17 mouse cellular contexts compared by ENCODE assay signal in genomic region chr5:64922891-64923381, GRCm38 (mm10). TPM values are rescaled to one million over a fixed set of nuclear protein-coding genes. Genes with fewer than 3 reads are reported as not detected.
DNase-seq lines count a peak whose midpoint lies in the region; ATAC-seq and TF ChIP-seq lines count a peak whose summit lies in the region.
"Had no signal": no experiment of that assay in that cellular context is flagged by ENCODE, and none has a peak within 500 bp of the region (broad histone marks: within the 10 kb centered on the region; RNA-seq: fewer than 3 reads in every experiment).

No protein-coding gene starts in this region.

- no peaks in the 10 kb centered on the region for H3K4me1 ChIP-seq in heart, embryonic 10.5 days
- peaks cover 2% of the 10 kb centered on the region for H3K4me1 ChIP-seq in bone marrow, adult 2 months (ENCODE audit: control insufficient read depth, insufficient read depth, low read length)
- H3K4me1 ChIP-seq in hindbrain, embryonic 16.5 days (ENCODE audit: control insufficient read depth, insufficient read depth, low read depth, low read length): no peaks in the 10 kb centered on the region
- H3K4me1 ChIP-seq in forebrain, embryonic 14.5 days (ENCODE audit: control insufficient read depth, insufficient read depth, low read length): no peaks in the 10 kb centered on the region
- H3K4me1 ChIP-seq: kidney, embryonic 15.5 days; stomach, embryonic 15.5 days had no signal

- peak; percentile 10 to 17 for DNase-seq in heart, adult 9 months (ENCODE audit: low spot score in 2 of 2)
- DNase-seq in heart, embryonic 10.5 days (ENCODE audit: low spot score): no peak
- DNase-seq in 416B (ENCODE audit: low read depth): peak; percentile 47
- DNase-seq in cerebellum, adult 9-11 months: no peak
- no peak for DNase-seq in forebrain, embryonic 14.5 days (ENCODE audit: low spot score)
- DNase-seq: adrenal gland, postnatal 36 days; cerebellum, adult 2 months; heart, postnatal 10 days; lung, adult 18-20 months; right cerebral cortex, postnatal 25 days had no signal

- H3K36me3 ChIP-seq in heart, embryonic 10.5 days: no peaks in the 10 kb centered on the region
- peaks cover 21% of the 10 kb centered on the region for H3K36me3 ChIP-seq in macrophage (ENCODE audit: inconsistent target)
- no peaks in the 10 kb centered on the region for H3K36me3 ChIP-seq in hindbrain, embryonic 16.5 days (ENCODE audit: control insufficient read depth, insufficient read depth, low read length)
- H3K36me3 ChIP-seq in forebrain, embryonic 14.5 days (ENCODE audit: control insufficient read depth, insufficient read depth, low read length): no peaks in the 10 kb centered on the region
- H3K36me3 ChIP-seq: kidney, embryonic 15.5 days; stomach, embryonic 15.5 days had no signal

- H3K4me2 ChIP-seq in hindbrain, embryonic 16.5 days (ENCODE audit: low read length): no peak overlapping the region
- no peak overlapping the region for H3K4me2 ChIP-seq in forebrain, embryonic 14.5 days (ENCODE audit: low read length)
- H3K4me2 ChIP-seq: kidney, embryonic 15.5 days; stomach, embryonic 15.5 days had no signal

- no peak overlapping the region for H3K9ac ChIP-seq in hindbrain, embryonic 16.5 days (ENCODE audit: low read depth, low read length)
- no peak overlapping the region for H3K9ac ChIP-seq in forebrain, embryonic 14.5 days (ENCODE audit: low read length)
- H3K9ac ChIP-seq: kidney, embryonic 15.5 days; stomach, embryonic 15.5 days had no signal

- H3K79me2 ChIP-seq in macrophage (ENCODE audit: inconsistent target): no peaks in the 10 kb centered on the region; the same call in 1 of the 2 replicates

- H3K9me3 ChIP-seq in heart, embryonic 10.5 days: no peaks in the 10 kb centered on the region
- H3K9me3 ChIP-seq in hindbrain, embryonic 16.5 days (ENCODE audit: control insufficient read depth, low read length): peaks cover under 1% of the 10 kb centered on the region; the same call in 1 of the 2 replicates
- H3K9me3 ChIP-seq in forebrain, embryonic 14.5 days (replicated peaks; ENCODE audit: control insufficient read depth, low read length): no peaks in the 10 kb centered on the region
- H3K9me3 ChIP-seq: kidney, embryonic 15.5 days; stomach, embryonic 15.5 days had no signal

- H3K27me3 ChIP-seq in heart, embryonic 10.5 days (ENCODE audit: insufficient read depth, poor library complexity, severe bottlenecking): no peaks in the 10 kb centered on the region
- H3K27me3 ChIP-seq in hindbrain, embryonic 16.5 days (replicated peaks; ENCODE audit: control insufficient read depth, insufficient read depth, low read length): no peaks in the 10 kb centered on the region
- H3K27me3 ChIP-seq in forebrain, embryonic 14.5 days (replicated peaks; ENCODE audit: control insufficient read depth, insufficient read depth, low read length): no peaks in the 10 kb centered on the region
- H3K27me3 ChIP-seq: kidney, embryonic 15.5 days; stomach, embryonic 15.5 days had no signal

- no peak for TF ChIP-seq CTCF in bone marrow, adult 2 months (IDR thresholded peaks at IDR 0.05; ENCODE audit: control insufficient read depth, insufficient read depth, low read length)

- ATAC-seq in hindbrain, embryonic 16.5 days: no peak
- no peak for ATAC-seq in forebrain, embryonic 14.5 days

- no peak overlapping the region for H3K4me3 ChIP-seq in heart, embryonic 10.5 days
- no peak overlapping the region for H3K4me3 ChIP-seq in bone marrow, adult 2 months (replicated peaks; ENCODE audit: control insufficient read depth, low read depth, low read length)
- H3K4me3 ChIP-seq in macrophage (ENCODE audit: inconsistent target): no peak overlapping the region
- no peak overlapping the region for H3K4me3 ChIP-seq in hindbrain, embryonic 16.5 days (ENCODE audit: low read length)
- no peak overlapping the region for H3K4me3 ChIP-seq in forebrain, embryonic 14.5 days (ENCODE audit: low read depth, low read length)
- H3K4me3 ChIP-seq: erythroblast, embryonic 14.5 days; kidney, embryonic 15.5 days; myocyte; stomach, embryonic 15.5 days had no signal

- no peak for TF ChIP-seq POLR2A in bone marrow, adult 2 months (IDR thresholded peaks at IDR 0.05; ENCODE audit: borderline replicate concordance, control insufficient read depth, low read depth, low read length)

- 86% methylated on average over 5 of the region's 5 CpGs for WGBS in heart, embryonic 10.5 days
- WGBS in bone marrow, adult 2 months: 15% methylated on average over 5 of the region's 5 CpGs
- 9% methylated on average over 5 of the region's 5 CpGs for WGBS in macrophage (ENCODE audit: missing documents)
- 95% methylated on average over 5 of the region's 5 CpGs for WGBS in hindbrain, embryonic 16.5 days
- 95% methylated on average over 5 of the region's 5 CpGs for WGBS in forebrain, embryonic 14.5 days

- H3K27ac ChIP-seq in heart, embryonic 10.5 days: no peak overlapping the region
- H3K27ac ChIP-seq in bone marrow, adult 2 months (ENCODE audit: control insufficient read depth, insufficient read depth, low read depth, low read length, poor library complexity): peak overlapping the region; percentile 83
- peak overlapping the region; percentile 71 for H3K27ac ChIP-seq in macrophage
- H3K27ac ChIP-seq in hindbrain, embryonic 16.5 days (ENCODE audit: low read depth, low read length): no peak overlapping the region
- no peak overlapping the region for H3K27ac ChIP-seq in forebrain, embryonic 14.5 days (ENCODE audit: low read depth, low read length)
- H3K27ac ChIP-seq: kidney, embryonic 15.5 days; stomach, embryonic 15.5 days had no signal

RNA-seq across cellular contexts. Expression of gene Tlr1, which starts 10.4 kb away (rescaled TPM):
- 0.10 and 0.11 TPM in 2 replicates for polyA plus RNA-seq in heart, embryonic 10.5 days (2016; fragmentation: Nextera tagmentation; extraction: Ambion mirVana)
- polyA plus RNA-seq in bone marrow, adult 2 months (2011; ENCODE audit: insufficient read depth, insufficient read length, low replicate concordance, missing spikeins): 4.2 and 17.4 TPM in 2 replicates
- total RNA-seq in macrophage (2018; cell fraction: chromatin; rRNA removed): 100 to 1,000 TPM in 23 of 26 experiments, 10 to 100 TPM in 3; 58.6 to 892 (median 270) TPM
- 100 to 1,000 TPM in 13 of 26 experiments, 10 to 100 TPM in 13; 50.0 to 258 (median 139) TPM for total RNA-seq in macrophage (2018; cell fraction: cytosol; rRNA removed)
- total RNA-seq in macrophage (2018; cell fraction: nucleus; rRNA removed): 1,000 to 10,000 TPM in 1 of 26 experiments, 100 to 1,000 TPM in 25; 183 to 1,172 (median 450) TPM
- 71.6 to 79.1 TPM (median 72.3 TPM) in 3 replicates for polyA plus RNA-seq in macrophage (2018)
- polyA plus RNA-seq in hindbrain, embryonic 16.5 days (2015; fragmentation: Nextera tagmentation; extraction: Ambion mirVana): 0.29 and 0.46 TPM in 2 replicates
- polyA plus RNA-seq in forebrain, embryonic 14.5 days (2014; fragmentation: Nextera tagmentation; extraction: Ambion mirVana): 0.33 and 0.36 TPM in 2 replicates
- polyA plus RNA-seq: erythroblast, embryonic 14.5 days had no signal

RNA-seq across cellular contexts. Expression of gene Tlr6, which starts 37.0 kb away (rescaled TPM):
- polyA plus RNA-seq in heart, embryonic 10.5 days (2016; fragmentation: Nextera tagmentation; extraction: Ambion mirVana): 0.29 and 0.34 TPM in 2 replicates
- 2.2 and 6.0 TPM in 2 replicates for polyA plus RNA-seq in bone marrow, adult 2 months (2011; ENCODE audit: insufficient read depth, insufficient read length, low replicate concordance, missing spikeins)
- 10 to 100 TPM in 21 of 26 experiments, 1 to 10 TPM in 5; 7.8 to 35.0 (median 21.2) TPM for total RNA-seq in macrophage (2018; cell fraction: chromatin; rRNA removed)
- total RNA-seq in macrophage (2018; cell fraction: cytosol; rRNA removed): 10 to 100 TPM; 25.8 to 52.1 (median 33.5) TPM
- 10 to 100 TPM; 14.4 to 72.8 (median 43.7) TPM for total RNA-seq in macrophage (2018; cell fraction: nucleus; rRNA removed)
- polyA plus RNA-seq in macrophage (2018): 28.2 to 115 TPM (median 31.4 TPM) in 3 replicates
- polyA plus RNA-seq in hindbrain, embryonic 16.5 days (2015; fragmentation: Nextera tagmentation; extraction: Ambion mirVana): 0.25 and 0.31 TPM in 2 replicates
- polyA plus RNA-seq in forebrain, embryonic 14.5 days (2014; fragmentation: Nextera tagmentation; extraction: Ambion mirVana): 0.38 and 0.48 TPM in 2 replicates
- polyA plus RNA-seq: erythroblast, embryonic 14.5 days had no signal

RNA-seq across cellular contexts. Expression of gene Fam114a1, which starts 46.9 kb away (rescaled TPM):
- 35.3 and 36.2 TPM in 2 replicates for polyA plus RNA-seq in heart, embryonic 10.5 days (2016; fragmentation: Nextera tagmentation; extraction: Ambion mirVana)
- 4.9 and 9.4 TPM in 2 replicates for polyA plus RNA-seq in bone marrow, adult 2 months (2011; ENCODE audit: insufficient read depth, insufficient read length, low replicate concordance, missing spikeins)
- 10 to 100 TPM; 33.8 to 92.4 (median 48.7) TPM for total RNA-seq in macrophage (2018; cell fraction: chromatin; rRNA removed)
- 10 to 100 TPM; 10.9 to 21.0 (median 16.7) TPM for total RNA-seq in macrophage (2018; cell fraction: cytosol; rRNA removed)
- 10 to 100 TPM; 23.2 to 81.6 (median 31.8) TPM for total RNA-seq in macrophage (2018; cell fraction: nucleus; rRNA removed)
- 12.5 to 16.6 TPM (median 14.3 TPM) in 3 replicates for polyA plus RNA-seq in macrophage (2018)
- 9.6 and 11.5 TPM in 2 replicates for polyA plus RNA-seq in hindbrain, embryonic 16.5 days (2015; fragmentation: Nextera tagmentation; extraction: Ambion mirVana)
- 4.5 and 5.6 TPM in 2 replicates for polyA plus RNA-seq in forebrain, embryonic 14.5 days (2014; fragmentation: Nextera tagmentation; extraction: Ambion mirVana)
- polyA plus RNA-seq: erythroblast, embryonic 14.5 days had no signal

Comparison
In these comparisons a context has a peak if more than half of its experiments do, and no peak if none do; other contexts are left out.
1. DNase-seq: peak in heart, adult 9 months (2 of 2) and 416B (single experiment); none in heart, embryonic 10.5 days (single experiment), cerebellum, adult 9-11 months (single experiment) and forebrain, embryonic 14.5 days (single experiment).
2. H3K27ac ChIP-seq: peak in bone marrow, adult 2 months (single experiment) and macrophage (single experiment); none in heart, embryonic 10.5 days (single experiment), hindbrain, embryonic 16.5 days (single experiment) and forebrain, embryonic 14.5 days (single experiment).